Mouse (Mus musculus) embryonic facial prominence, embryonic 12.5 days (tissue): Measurements from ENCODE around the gene Nom1. TPM values are rescaled to one million over a fixed set of nuclear protein-coding genes. Genes with fewer than 3 reads are reported as not detected.

Source experiments
- ATAC-seq: fragments of 200-750 bp; cut with Nextera tagmentation; 2 replicates; pipeline ENCODE4 v1.8.0; 2017; ENCODE audit not compliant: insufficient number of reproducible peaks, insufficient read depth, low FRiP score, low TSS enrichment
- H3K27ac ChIP-seq: fragments of 300-500 bp; sonication (generic); 2 replicates; pipeline ENCODE4 v1.5.1; 2016; ENCODE audit warnings: mild to moderate bottlenecking
- H3K27me3 ChIP-seq: fragments of 300-500 bp; sonication (generic); 2 replicates; pipeline ENCODE4 v1.6.1; 2016; ENCODE audit warnings: mild to moderate bottlenecking, moderate library complexity
- H3K36me3 ChIP-seq: fragments of 300-500 bp; sonication (generic); 2 replicates; pipeline ENCODE4 v1.6.1; 2016; ENCODE audit warnings: mild to moderate bottlenecking
- H3K4me1 ChIP-seq: fragments of 300-500 bp; sonication (generic); 2 replicates; pipeline ENCODE4 v1.6.1; 2016
- H3K4me2 ChIP-seq: fragments of 300-500 bp; sonication (generic); replicated peaks from 2 replicates; pipeline ENCODE4 v1.6.1; 2016; ENCODE audit warnings: mild to moderate bottlenecking, moderate library complexity
- H3K4me3 ChIP-seq: fragments of 300-500 bp; sonication (generic); 2 replicates; pipeline ENCODE4 v1.5.1; 2016; ENCODE audit warnings: mild to moderate bottlenecking
- H3K9ac ChIP-seq: fragments of 300-500 bp; sonication (generic); 2 replicates; pipeline ENCODE4 v1.6.1; 2016; ENCODE audit warnings: mild to moderate bottlenecking, moderate library complexity
- H3K9me3 ChIP-seq: fragments of 300-500 bp; sonication (generic); 2 replicates; pipeline ENCODE4 v1.6.1; 2016; ENCODE audit warnings: mild to moderate bottlenecking, moderate library complexity
- WGBS: fragments of 180-500 bp; shearing (Covaris S2); methylation state at CpG from one replicate; pipeline ENCODE4 v1.1.7; 2016; 5-methylcytosine and 5-hydroxymethylcytosine counted together
- polyA plus RNA-seq: library from polyadenylated mRNA; unstranded; fragments of >200 nt; fragmentation: Nextera tagmentation; extraction: Ambion mirVana; gene quantifications from 2 replicates; pipeline ENCODE4 v1.2.1, GENCODE M21; 2016

The Nom1 gene
- polyA plus RNA-seq, 1 experiment from 2014 or later: 31.7 TPM

DNA sequence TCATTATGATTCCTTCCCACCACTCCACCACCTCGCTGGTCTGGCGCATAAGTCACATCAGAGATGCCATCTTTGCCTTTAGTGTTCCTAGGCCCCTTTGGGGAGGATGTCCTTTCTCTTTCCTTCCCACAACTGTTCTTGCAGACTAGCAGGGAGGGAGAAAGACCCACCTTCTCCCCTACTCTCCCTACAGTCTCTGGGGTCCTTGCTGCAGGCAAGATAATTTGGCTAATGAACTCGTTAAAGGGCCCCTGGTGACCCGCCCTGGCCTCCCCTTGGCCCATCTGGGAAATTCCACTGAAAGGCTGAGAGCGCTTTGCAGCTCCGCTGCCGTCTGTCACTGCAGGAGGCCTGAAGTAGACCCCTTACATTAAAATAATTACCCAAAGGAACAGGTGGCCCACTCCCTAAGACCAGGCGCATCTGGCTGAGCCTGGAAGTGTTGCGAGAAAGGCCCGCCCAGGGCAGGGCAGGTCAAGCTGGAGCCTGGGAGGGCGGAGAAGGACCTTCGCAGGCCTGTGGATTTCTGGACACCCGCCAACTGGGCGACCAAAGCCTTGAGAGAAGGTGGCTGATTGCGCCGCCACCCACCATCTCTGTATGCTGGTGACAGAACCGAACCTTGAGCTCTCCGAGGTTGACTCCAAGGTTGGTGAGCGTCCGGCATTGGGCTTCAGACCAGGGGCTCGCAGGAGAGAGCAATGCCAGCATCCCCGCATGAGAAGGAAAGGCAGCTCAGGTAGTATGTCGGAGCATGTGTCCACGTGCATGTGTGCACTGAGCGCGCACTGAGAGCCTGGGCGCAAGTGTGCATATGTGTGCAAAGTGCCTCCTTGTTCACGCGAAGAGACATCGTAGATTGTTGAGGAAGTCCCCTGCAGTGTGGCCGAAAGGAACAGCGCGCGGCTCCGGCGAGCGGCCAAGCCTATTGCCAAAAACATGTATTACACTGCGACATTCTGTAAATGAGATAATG lies 50.8 kb downstream of the Nom1 start:
- no peaks in the 10 kb centered on the region for H3K9me3 ChIP-seq
- H3K4me2 ChIP-seq: no peak overlapping the region
- H3K27me3 ChIP-seq: peaks cover 98% of the 10 kb centered on the region
- H3K9ac ChIP-seq: no peak overlapping the region
- no peaks in the 10 kb centered on the region for H3K4me1 ChIP-seq
- H3K27ac ChIP-seq: no peak overlapping the region
- no peaks in the 10 kb centered on the region for H3K36me3 ChIP-seq
- WGBS: 1% methylated on average over 38 of the region's 38 CpGs
- no peak overlapping the region for H3K4me3 ChIP-seq
- ATAC-seq: no peak

DNA sequence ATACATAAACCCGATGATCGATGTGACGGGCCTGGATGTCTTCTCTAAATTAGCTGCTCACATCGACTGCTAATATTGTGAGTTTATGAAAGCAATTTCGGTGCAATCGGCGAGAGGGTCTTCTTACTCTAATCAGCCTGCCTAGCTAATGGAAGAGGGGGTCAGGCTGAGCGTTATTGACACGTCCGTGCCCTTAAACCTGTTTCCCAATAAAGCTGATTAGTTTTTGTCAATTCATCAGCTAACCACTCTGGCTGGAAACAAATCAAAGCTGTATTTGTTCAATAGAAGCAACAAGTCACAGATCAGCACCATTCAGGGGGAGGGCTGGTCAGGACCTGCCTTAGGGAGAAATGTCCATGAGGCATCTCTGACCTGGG lies 51.5 kb downstream of the Nom1 start:
- Histone ChIP-seq H3K27ac (no peak overlapping the region), H3K9me3 (no peaks in the 10 kb centered on the region), H3K36me3 (no peaks in the 10 kb centered on the region), H3K4me2 (no peak overlapping the region), H3K27me3 (peaks cover 97% of the 10 kb centered on the region), H3K4me1 (no peaks in the 10 kb centered on the region), H3K4me3 (no peak overlapping the region), H3K9ac (no peak overlapping the region)
- ATAC-seq: no peak
- WGBS: 2% methylated on average over 10 of the region's 10 CpGs

DNA sequence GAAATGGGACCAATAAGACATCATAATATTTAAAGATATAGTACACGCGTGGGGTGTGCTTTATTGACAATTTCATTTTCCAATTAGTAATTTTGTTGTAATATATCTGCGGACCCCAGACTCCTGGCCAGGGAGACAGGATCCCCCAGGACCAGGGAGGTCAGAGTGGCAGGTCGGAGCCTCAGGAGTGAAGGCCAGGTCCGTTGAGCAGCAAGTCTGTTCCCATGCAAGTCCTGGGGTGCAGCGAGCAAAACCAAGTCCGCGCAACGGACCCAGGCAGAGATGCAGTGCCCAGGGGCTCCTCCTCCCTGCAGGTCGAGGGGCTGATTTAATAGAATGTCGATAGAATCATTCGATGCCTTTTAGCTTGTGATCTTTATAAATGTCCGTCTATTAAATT lies 52.9 kb downstream of the Nom1 start:
- Histone ChIP-seq H3K9ac (no peak overlapping the region), H3K9me3 (no peaks in the 10 kb centered on the region), H3K27me3 (peaks cover 92% of the 10 kb centered on the region), H3K36me3 (no peaks in the 10 kb centered on the region), H3K4me3 (no peak overlapping the region), H3K27ac (no peak overlapping the region), H3K4me2 (no peak overlapping the region), H3K4me1 (no peaks in the 10 kb centered on the region)
- 9% methylated on average over 13 of the region's 13 CpGs for WGBS
- ATAC-seq: no peak

DNA sequence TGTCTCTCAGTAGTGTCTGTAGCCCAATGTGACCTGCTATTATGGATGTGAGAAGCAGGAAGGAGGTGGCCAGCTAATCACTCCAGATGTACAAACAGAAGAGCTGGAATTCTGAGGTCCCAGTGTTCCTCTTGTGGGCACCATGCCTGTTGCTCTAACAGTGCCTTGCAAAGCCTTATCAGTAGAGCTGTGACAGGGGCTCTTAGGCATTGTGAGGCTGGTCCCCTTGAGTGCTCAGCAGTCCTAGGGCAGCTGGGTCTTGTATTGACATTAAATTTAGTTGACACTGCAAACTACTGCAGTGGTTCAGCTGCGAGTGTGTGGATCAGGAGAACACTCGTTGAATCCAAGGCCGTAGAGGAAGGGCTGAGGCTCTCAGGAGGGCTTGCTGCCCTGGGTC lies 72.5 kb downstream of the Nom1 start:
- no peak for ATAC-seq
- Histone ChIP-seq H3K9me3 (no peaks in the 10 kb centered on the region), H3K36me3 (no peaks in the 10 kb centered on the region), H3K27me3 (no peaks in the 10 kb centered on the region), H3K9ac (no peak overlapping the region), H3K4me3 (no peak overlapping the region), H3K4me1 (no peaks in the 10 kb centered on the region), H3K4me2 (no peak overlapping the region), H3K27ac (no peak overlapping the region)
- 79% methylated on average over 3 of the region's 3 CpGs for WGBS

Other genes starting within 250 kb of the Nom1 start
- 5.3 TPM in 2 replicates for gene Rnf32, start 238.7 kb upstream of the Nom1 start, polyA plus RNA-seq
- 9.7 and 11.8 TPM in 2 replicates for gene Lmbr1, start 56.3 kb upstream of the Nom1 start, polyA plus RNA-seq
- gene Mnx1, start 43.8 kb downstream of the Nom1 start, polyA plus RNA-seq: 0.10 TPM in 1 of 2 replicates, not detected in the other
- 39.5 and 42.9 TPM in 2 replicates for gene Ube3c, start 134.6 kb downstream of the Nom1 start, polyA plus RNA-seq